Mouse (Mus musculus) small intestine, adult 2 months (tissue): Measurements from ENCODE around the gene Tmem222.

ENCODE experiments used
- CTCF ChIP-seq: fragments of 200-500 bp; IDR thresholded peaks from 2 replicates; pipeline ENCODE4 v1.5.1; 2012; ENCODE audit warnings: low read depth, mild to moderate bottlenecking, control low read depth, inconsistent platforms, low read length, moderate library complexity, mixed read lengths; ENCODE audit not compliant: insufficient replicate concordance, insufficient read length; ENCODE audit errors: extremely low read depth
- POLR2A ChIP-seq: fragments of 200-500 bp; IDR thresholded peaks from 2 replicates; pipeline ENCODE4 v1.6.1; 2012; ENCODE audit warnings: low read depth, mild to moderate bottlenecking, control low read depth, inconsistent platforms, low read length, moderate library complexity

- TF ChIP-seq CTCF (no peak), POLR2A (no peak)
Measured at GRCm38 (mm10) chr4:133251214-133251613, 26.4 kb downstream of the Tmem222 start.
